6 mouse cellular contexts compared by ENCODE assay signal in the genomic region with DNA sequence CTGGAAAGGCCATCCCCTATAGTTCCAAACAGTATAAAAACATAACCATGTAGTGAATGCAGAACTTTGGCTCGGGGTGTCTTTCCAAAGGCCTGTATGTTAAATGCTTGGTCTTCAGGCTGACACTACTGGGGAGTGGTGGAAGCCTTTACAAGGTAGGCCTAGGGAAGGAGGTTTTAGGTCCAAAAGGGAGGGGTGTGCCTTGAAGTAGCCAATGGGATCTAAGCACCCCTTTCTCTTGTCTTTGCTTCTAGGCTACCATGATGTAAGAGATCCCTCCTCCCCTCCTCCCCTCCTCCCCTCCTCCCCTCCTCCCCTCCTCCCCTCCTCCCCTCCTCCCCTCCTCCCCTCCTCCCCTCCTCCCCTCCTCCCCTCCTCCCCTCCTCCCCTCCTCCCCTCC. TPM values are rescaled to one million over a fixed set of nuclear protein-coding genes. Genes with fewer than 3 reads are reported as not detected.
DNase-seq lines count a peak whose midpoint lies in the region; TF ChIP-seq lines count a peak whose summit lies in the region.
"Not testable (repeated sequence)": the region's sequence is repeated elsewhere in the genome, so short reads cannot be mapped to it uniquely, and the experiment has no call there.
"Had no signal": no experiment of that assay in that cellular context is flagged by ENCODE, and none has a peak within 500 bp of the region (broad histone marks: within the 10 kb centered on the region; RNA-seq: fewer than 3 reads in every experiment).

No protein-coding gene starts in this region.

- H3K27me3 ChIP-seq in ES-Bruce4 (ENCODE audit: control insufficient read depth, insufficient read depth, low read length, poor library complexity, severe bottlenecking); liver, adult 2 months (ENCODE audit: control insufficient read depth, insufficient read depth, low read length): not testable (repeated sequence)

- not testable (repeated sequence) for H3K79me2 ChIP-seq in liver, adult 2 months (ENCODE audit: control insufficient read depth, insufficient read depth, low read length)

- not testable (repeated sequence) for H3K9ac ChIP-seq in ES-Bruce4 (ENCODE audit: low read depth, poor library complexity, severe bottlenecking); liver, adult 2 months (ENCODE audit: low read depth, low read length)

- TF ChIP-seq POLR2A in ES-Bruce4 (IDR thresholded peaks at IDR 0.05; ENCODE audit: insufficient read depth, low read length); liver, adult 2 months (IDR thresholded peaks at IDR 0.05; ENCODE audit: extremely low read depth, insufficient read depth, low read length): not testable (repeated sequence)

- DNase-seq in ES-CJ7 (ENCODE audit: low read depth, low spot score) (peak; percentile 69), R1 (ENCODE audit: low read depth, low spot score) (peak; percentile 68)
- DNase-seq in liver, adult 2 months (ENCODE audit: extremely low read depth, low read depth, low spot score) = not testable (repeated sequence)

- not testable (repeated sequence) for H3K4me3 ChIP-seq in ES-Bruce4 (ENCODE audit: low read depth, low read length); liver, adult 2 months (ENCODE audit: insufficient read depth, low read depth, low read length)

- H3K36me3 ChIP-seq in ES-Bruce4 (ENCODE audit: control insufficient read depth, insufficient read depth, low read length, poor library complexity, severe bottlenecking); liver, adult 2 months (ENCODE audit: control insufficient read depth, insufficient read depth, low read length): not testable (repeated sequence)

- TF ChIP-seq EP300 in ES-Bruce4 (IDR thresholded peaks at IDR 0.05; ENCODE audit: insufficient read depth, low read depth, low read length) = not testable (repeated sequence)

- H3K27ac ChIP-seq in ES-Bruce4 (ENCODE audit: insufficient read depth, low read length) = 0 out of 2 replicates have a peak overlapping the region, but pooled peaks have one; percentile 42
- peak overlapping the region; percentile 69 for H3K27ac ChIP-seq in liver, adult 2 months (replicated peaks; ENCODE audit: insufficient read depth, low read depth, low read length)

- not testable (repeated sequence) for TF ChIP-seq CTCF in ES-Bruce4 (IDR thresholded peaks at IDR 0.05; ENCODE audit: low read depth, low read length); liver, adult 2 months (IDR thresholded peaks at IDR 0.05; ENCODE audit: low read depth, low read length)

- 86% methylated on average over 1 of the region's 1 CpGs for WGBS in liver, adult 2 months

- not testable (repeated sequence) for H3K9me3 ChIP-seq in ES-Bruce4 (replicated peaks; ENCODE audit: control insufficient read depth, insufficient read depth, low read length, poor library complexity, severe bottlenecking)

- H3K4me1 ChIP-seq in ES-Bruce4 (ENCODE audit: control insufficient read depth, insufficient read depth, low read length) = peaks cover 12% of the 10 kb centered on the region
- peaks cover 12% of the 10 kb centered on the region for H3K4me1 ChIP-seq in liver, adult 2 months (ENCODE audit: control insufficient read depth, insufficient read depth, low read length)

RNA-seq across cellular contexts. Expression of gene Fzd7, which starts 56.5 kb away (rescaled TPM):
- 51.7 and 54.5 TPM in 2 replicates for polyA plus RNA-seq in ES-Bruce4 (2011; ENCODE audit: insufficient read depth, insufficient read length, low read depth, missing spikeins)
- total RNA-seq in liver, adult 2 months (2014; rRNA removed) = 4.5 and 5.6 TPM in 2 replicates
- polyA plus RNA-seq in liver, adult 2 months (2012; rRNA removed) = 11.7 and 12.8 TPM in 2 replicates
- polyA plus RNA-seq: activated CD4-positive, CD25-positive, alpha-beta regulatory T cell, adult 4 months; CD4-positive, CD25-positive, alpha-beta regulatory T cell, adult 4 months had no signal
